Mouse (Mus musculus) MEL (cell line): ENCODE results near the gene Tyw5. TPM values are rescaled to one million over a fixed set of nuclear protein-coding genes. Genes with fewer than 3 reads are reported as not detected.

Experiments
- DNase-seq: peaks from one replicate; pipeline ENCODE4 v3.0.0; 2011; ENCODE audit warnings: low read depth, low spot score
- H3K27ac ChIP-seq: 2 replicates; pipeline ENCODE4 v1.5.1; 2012; ENCODE audit warnings: low read depth, mild to moderate bottlenecking, control low read depth, low read length, moderate library complexity; ENCODE audit not compliant: control insufficient read depth
- H3K27me3 ChIP-seq, 2 experiments: fragments of 150-350 bp in 1 of 2; sonication (generic) in 1 of 2; 2 replicates each; pipeline ENCODE4 v1.6.1; 2012; ENCODE audit warnings: low read length in 2 of 2, mild to moderate bottlenecking in 2 of 2, improper control_type of control experiment in 1 of 2, moderate library complexity in 1 of 2; ENCODE audit not compliant: insufficient read depth in 2 of 2, control insufficient read depth in 1 of 2
- H3K36me3 ChIP-seq, 2 experiments: 2 replicates each; pipeline ENCODE4 v1.6.1; 2012 to 2014; ENCODE audit warnings: low read length in 2 of 2, improper control_type of control experiment in 1 of 2, inconsistent platforms in 1 of 2, mild to moderate bottlenecking in 1 of 2; ENCODE audit not compliant: insufficient read depth in 2 of 2, control insufficient read depth in 1 of 2
- H3K4me1 ChIP-seq, 2 experiments: fragments of 150-350 bp in 1 of 2; sonication (generic) in 1 of 2; 2 replicates each; pipeline ENCODE4 v1.6.1; 2012; ENCODE audit warnings: low read length in 2 of 2, improper control_type of control experiment in 1 of 2, mild to moderate bottlenecking in 1 of 2; ENCODE audit not compliant: insufficient read depth in 2 of 2, control insufficient read depth in 1 of 2
- H3K4me3 ChIP-seq, 2 experiments: fragments of 150-350 bp in 1 of 2; sonication (generic) in 1 of 2; 2 replicates each; pipeline ENCODE4 v1.5.1; 2012; ENCODE audit warnings: low read depth in 2 of 2, low read length in 2 of 2, mild to moderate bottlenecking in 2 of 2, moderate library complexity in 2 of 2, control low read depth in 1 of 2, improper control_type of control experiment in 1 of 2; ENCODE audit not compliant: control insufficient read depth in 1 of 2, insufficient read depth in 1 of 2
- H3K79me2 ChIP-seq: 2 replicates; pipeline ENCODE4 v1.6.1; 2012; ENCODE audit warnings: mild to moderate bottlenecking, low read length, moderate library complexity; ENCODE audit not compliant: control insufficient read depth, poor library complexity, insufficient read depth
- H3K9ac ChIP-seq: 2 replicates; pipeline ENCODE4 v1.6.1; 2012; ENCODE audit warnings: low read depth, mild to moderate bottlenecking, control low read depth, low read length, moderate library complexity; ENCODE audit not compliant: control insufficient read depth, poor library complexity, severe bottlenecking
- H3K9me3 ChIP-seq: fragments of 150-350 bp; sonication (generic); replicated peaks from 2 replicates; pipeline ENCODE4 v1.6.1; 2012; ENCODE audit warnings: mild to moderate bottlenecking, low read length, improper control_type of control experiment, moderate library complexity; ENCODE audit not compliant: insufficient read depth
- CTCF ChIP-seq, 3 experiments: IDR thresholded peaks in 2 of 3; conservative IDR thresholded peaks in 1 of 3; 2 replicates each; pipeline ENCODE4 v1.5.1; 2011 to 2012; ENCODE audit warnings: low read length in 3 of 3, low read depth in 2 of 3, mild to moderate bottlenecking in 2 of 3, improper control_type of control experiment in 1 of 3, inconsistent platforms in 1 of 3, mixed read lengths in 1 of 3, moderate library complexity in 1 of 3; ENCODE audit not compliant: control insufficient read depth in 1 of 3, insufficient read depth in 1 of 3, poor library complexity in 1 of 3, severe bottlenecking in 1 of 3
- E2F4 ChIP-seq: IDR thresholded peaks from 2 replicates; pipeline ENCODE4 v1.6.1; 2011; ENCODE audit warnings: low read depth, low read length, improper control_type of control experiment, borderline replicate concordance
- EP300 ChIP-seq, 2 experiments: IDR thresholded peaks; 2 replicates each; pipeline ENCODE4 v1.6.1; 2011; ENCODE audit warnings: improper control_type of control experiment in 2 of 2, low read length in 2 of 2, low read depth in 1 of 2, mild to moderate bottlenecking in 1 of 2
- HCFC1 ChIP-seq: IDR thresholded peaks from 2 replicates; pipeline ENCODE4 v1.6.1; 2012; ENCODE audit warnings: low read depth, mild to moderate bottlenecking, inconsistent platforms, low read length, improper control_type of control experiment, moderate library complexity
- JUND ChIP-seq: IDR thresholded peaks from 2 replicates; pipeline ENCODE4 v1.6.1; 2011; ENCODE audit warnings: low read depth, mild to moderate bottlenecking, improper control_type of control experiment, low read length
- KAT2A ChIP-seq: conservative IDR thresholded peaks from 2 replicates; pipeline ENCODE4 v1.6.1; 2012; ENCODE audit warnings: low read depth, low read length, improper control_type of control experiment, inconsistent platforms
- RAD21 ChIP-seq: IDR thresholded peaks from 2 replicates; pipeline ENCODE4 v1.6.1; 2011; ENCODE audit warnings: mild to moderate bottlenecking, low read depth, low read length, improper control_type of control experiment
- SMC3 ChIP-seq: IDR thresholded peaks from 2 replicates; pipeline ENCODE4 v1.6.1; 2011; ENCODE audit warnings: low read depth, low read length, improper control_type of control experiment
- TBP ChIP-seq: IDR thresholded peaks from 2 replicates; pipeline ENCODE4 v1.8.0; 2011; ENCODE audit warnings: low read depth, low read length, improper control_type of control experiment
- TCF12 ChIP-seq: IDR thresholded peaks from 2 replicates; pipeline ENCODE4 v1.6.1; 2014; ENCODE audit warnings: low read depth, mild to moderate bottlenecking, inconsistent platforms, low read length, improper control_type of control experiment, moderate library complexity
- ZC3H11A ChIP-seq: IDR thresholded peaks from 2 replicates; pipeline ENCODE4 v1.6.1; 2012; ENCODE audit warnings: low read depth, mild to moderate bottlenecking, inconsistent platforms, low read length, improper control_type of control experiment
- ZKSCAN1 ChIP-seq: IDR thresholded peaks from 2 replicates; pipeline ENCODE4 v1.6.1; 2012; ENCODE audit warnings: low read depth, mild to moderate bottlenecking, inconsistent platforms, low read length, improper control_type of control experiment, moderate library complexity
- ZMIZ1 ChIP-seq: IDR thresholded peaks from 2 replicates; pipeline ENCODE4 v1.6.1; 2012; ENCODE audit warnings: low read depth, mild to moderate bottlenecking, inconsistent platforms, low read length, improper control_type of control experiment, moderate library complexity
- polyA plus RNA-seq, 2 experiments: library from polyadenylated mRNA; stranded (reverse) in 1 of 2; unstranded in 1 of 2; fragments of >175 nt in 1 of 2; fragments of >200 nt in 1 of 2; gene quantifications; 2 replicates each; pipeline versions ENCODE4 v1.2.1 to v1.2.4; 2012; ENCODE audit warnings: low replicate concordance in 2 of 2, low read depth in 1 of 2; ENCODE audit not compliant: insufficient read length in 2 of 2, insufficient read depth in 1 of 2, missing spikeins in 1 of 2
- total RNA-seq: library from RNA; depleted of rRNA; stranded (reverse); fragments of 300-350 nt; gene quantifications from 2 replicates; pipeline ENCODE4 v1.2.3, GENCODE M21; 2012

Gene Tyw5
- total and polyA plus RNA-seq, 3 experiments = 15.8 to 18.5 TPM; not detected in 1

GRCm38 (mm10) chr1:57428368-57429308 lies 21.7 kb upstream of the Tyw5 start:
- peak; percentile 86 for DNase-seq
- no peaks in the 10 kb centered on the region; a peak in 1 of 4 replicates for H3K36me3 ChIP-seq
- TF ChIP-seq TBP (no peak), ZC3H11A (peak; percentile 98), SMC3 (peak; percentile 98), E2F4 (no peak), CTCF (IDR thresholded peaks at IDR 0.05 in 2 of 3, conservative IDR thresholded peaks at IDR 0.05 in 1 of 3; ENCODE audit: control insufficient read depth in 1 of 3, insufficient read depth in 1 of 3, low read depth in 2 of 3, low read length in 3 of 3, poor library complexity in 1 of 3, severe bottlenecking in 1 of 3) (peak; percentile 79 to 98 (median 79)), ZMIZ1 (no peak), RAD21 (peak; percentile 99), ZKSCAN1 (no peak), KAT2A (no peak), JUND (no peak)
- no peaks in the 10 kb centered on the region for H3K79me2 ChIP-seq
- H3K4me1 ChIP-seq = peaks cover 0 to 3% of the 10 kb centered on the region in 2 experiments; a peak in 1 of 4 replicates
- H3K9ac ChIP-seq = no peak overlapping the region
- H3K4me3 ChIP-seq = no peak overlapping the region
- no peak overlapping the region for H3K27ac ChIP-seq
- H3K9me3 ChIP-seq = no peaks in the 10 kb centered on the region
- no peaks in the 10 kb centered on the region; a peak in 1 of 4 replicates for H3K27me3 ChIP-seq

DNA sequence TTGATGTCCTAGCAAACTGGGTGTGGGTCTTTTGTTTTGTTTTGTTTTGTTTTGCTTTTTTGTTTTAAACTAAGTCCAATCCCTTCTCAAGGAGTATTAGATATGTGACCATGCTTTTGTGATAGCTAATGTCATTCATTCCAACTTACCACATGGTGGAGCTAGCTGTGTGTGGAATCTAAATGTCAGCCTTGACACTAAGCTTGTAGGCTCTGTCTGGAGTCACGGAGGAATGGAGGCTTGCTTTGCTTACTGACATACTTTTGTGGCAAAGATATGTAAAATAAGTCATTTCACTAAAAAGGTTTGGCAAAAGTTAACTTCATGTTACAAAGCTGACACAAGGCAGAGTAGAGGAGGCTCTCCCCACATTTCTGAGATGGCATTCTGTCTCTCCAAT lies 16.8 kb upstream of the Tyw5 start:
- Histone ChIP-seq H3K79me2 (no peaks in the 10 kb centered on the region), H3K27me3 (no peaks in the 10 kb centered on the region), H3K27ac (no peak overlapping the region), H3K9me3 (no peaks in the 10 kb centered on the region), H3K9ac (no peak overlapping the region), H3K4me1 (0 out of 4 replicates have a peak, but pooled peaks cover 0 to 4% of the 10 kb centered on the region in 2 experiments), H3K4me3 (no peak overlapping the region), H3K36me3 (peaks cover 0 to 3% of the 10 kb centered on the region in 2 experiments; a peak in 1 of 4 replicates)
- DNase-seq = peak; percentile 64
- TF ChIP-seq SMC3 = peak; percentile 76
- peak; percentile 48 for TF ChIP-seq ZC3H11A
- TF ChIP-seq HCFC1 = no peak
- TF ChIP-seq RAD21 = peak; percentile 88
- TF ChIP-seq EP300 (IDR thresholded peaks at IDR 0.05; ENCODE audit: low read depth in 1 of 2, low read length in 2 of 2) = no peak
- peak; percentile 34 to 83 (median 35) for TF ChIP-seq CTCF (IDR thresholded peaks at IDR 0.05 in 2 of 3, conservative IDR thresholded peaks at IDR 0.05 in 1 of 3; ENCODE audit: control insufficient read depth in 1 of 3, insufficient read depth in 1 of 3, low read depth in 2 of 3, low read length in 3 of 3, poor library complexity in 1 of 3, severe bottlenecking in 1 of 3)
- no peak for TF ChIP-seq TCF12
